Mouse (Mus musculus): ENCODE measurements around the gene Olfr357. TPM values are rescaled to one million over a fixed set of nuclear protein-coding genes. Genes with fewer than 3 reads are reported as not detected.

The Olfr357 gene
- not detected for total RNA-seq (2021)
- long read RNA-seq, experiment 1: 0 reads
- long read RNA-seq, experiment 2: 0 reads

DNA sequence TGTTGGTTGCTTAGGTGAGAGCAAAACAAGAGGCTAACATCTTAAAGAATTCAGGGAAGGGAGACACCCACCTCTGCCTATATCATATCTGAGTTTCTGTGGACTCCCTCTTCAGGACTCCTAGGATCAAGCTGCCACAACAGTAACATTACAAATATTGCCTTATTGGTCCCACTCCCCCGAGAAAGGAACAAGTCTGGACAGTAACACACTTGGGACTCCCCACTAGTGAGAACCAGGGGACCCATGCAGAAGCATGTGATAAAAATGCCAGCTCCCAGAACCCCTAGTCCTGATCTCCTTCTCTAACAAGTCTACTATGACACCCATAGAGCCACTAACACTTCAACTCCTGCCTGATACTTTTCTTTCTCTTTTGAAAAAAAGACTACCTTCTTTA lies at the start of gene Olfr357:
TSS of gene Olfr357 (plus strand) at position 301 of the 400 bp plus-strand sequence.
- DNase-seq: no peak

DNA sequence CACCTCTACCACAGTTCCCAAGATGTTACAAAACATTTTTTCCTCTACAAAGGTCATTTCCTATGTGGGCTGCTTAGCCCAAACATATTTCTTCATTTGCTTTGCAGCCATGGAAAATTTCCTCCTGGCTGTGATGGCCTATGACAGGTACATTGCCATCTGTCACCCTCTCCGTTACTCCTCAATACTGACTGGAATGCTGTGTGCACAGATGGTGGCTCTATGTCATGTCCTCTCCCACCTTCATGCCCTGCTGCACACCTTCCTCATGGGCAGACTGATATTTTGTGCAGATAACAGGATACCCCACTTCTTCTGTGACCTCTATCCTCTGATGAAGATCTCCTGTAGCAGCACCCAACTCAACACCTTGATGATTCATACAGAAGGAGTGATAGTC lies 3.4 kb downstream of the Olfr357 start:
- DNase-seq: no peak

DNA sequence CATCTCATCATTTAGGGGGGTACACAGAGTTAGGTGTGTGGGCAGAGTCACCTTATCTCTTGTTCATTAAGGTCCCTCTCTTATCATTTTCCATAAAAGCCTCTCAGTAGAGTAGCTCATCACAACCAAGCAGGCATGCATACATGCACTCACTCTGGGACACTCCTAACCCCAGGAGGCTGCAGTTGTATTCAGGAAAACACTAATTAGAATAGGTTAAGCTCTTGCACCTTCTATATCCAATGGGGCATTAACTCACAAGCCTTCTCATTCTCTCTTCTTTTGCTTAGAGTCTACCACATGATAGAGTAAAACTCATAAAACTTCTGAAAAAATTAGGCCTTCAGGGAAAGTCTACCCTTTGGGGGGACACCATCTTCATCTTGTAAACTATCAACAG lies 15.6 kb downstream of the Olfr357 start, which contains the start of gene Olfr358:
TSS of gene Olfr358 (minus strand) at position 101 of the 400 bp plus-strand sequence.
- no peak for DNase-seq

Other genes starting within 250 kb of the Olfr357 start
- gene Olfr348, start 209.6 kb upstream of the Olfr357 start, total RNA-seq (2021): not detected
- gene Olfr50, start 203.3 kb upstream of the Olfr357 start, total RNA-seq (2021): not detected
- gene Olfr3, start 176.8 kb upstream of the Olfr357 start, total RNA-seq (2021): not detected
- not detected for gene Olfr350, start 147.5 kb upstream of the Olfr357 start, total RNA-seq (2021)
- gene Olfr351, start 131.2 kb upstream of the Olfr357 start, total RNA-seq (2021): not detected
- not detected for gene Olfr352, start 125.4 kb upstream of the Olfr357 start, total RNA-seq (2021)
- gene Olfr353, start 100.9 kb upstream of the Olfr357 start, total RNA-seq (2021): not detected
- gene Olfr354, start 88.1 kb upstream of the Olfr357 start, total RNA-seq (2021): not detected
- gene Olfr355, start 64.9 kb upstream of the Olfr357 start, total RNA-seq (2021): not detected
- gene Olfr356, start 56.7 kb upstream of the Olfr357 start, total RNA-seq (2021): not detected
- gene Olfr358, start 15.5 kb downstream of the Olfr357 start, total RNA-seq (2021): not detected
- not detected for gene Olfr360, start 71.9 kb downstream of the Olfr357 start, total RNA-seq (2021)
- gene Olfr361, start 95.5 kb downstream of the Olfr357 start, total RNA-seq (2021): not detected
- gene Olfr362, start 124.1 kb downstream of the Olfr357 start, total RNA-seq (2021): not detected
- not detected for gene Olfr364-ps1, start 145.5 kb downstream of the Olfr357 start, total RNA-seq (2021)
- gene Olfr365, start 194.4 kb downstream of the Olfr357 start, total RNA-seq (2021): not detected
- gene Olfr366, start 217.7 kb downstream of the Olfr357 start, total RNA-seq (2021): not detected

Measured in gastrocnemius, postnatal 25 days (tissue).